Mouse (Mus musculus) kidney, adult 2 months (tissue): ENCODE measurements at regions not wholly inside any gene's neighbourhood (a gene's known extent, or its start where the extent isn't known, plus 50 kb on each side); places are given as distances from the start of the nearest gene placed in this dataset.

Experiments
- CTCF ChIP-seq: fragments of 200-500 bp; conservative IDR thresholded peaks from 2 replicates; pipeline ENCODE4 v1.5.1; 2011; ENCODE audit warnings: low read depth, mild to moderate bottlenecking, control low read depth, low read length, moderate library complexity, mixed read lengths; ENCODE audit not compliant: insufficient read depth, insufficient read length
- POLR2A ChIP-seq: fragments of 200-500 bp; IDR thresholded peaks from one replicate; pipeline ENCODE4 v1.6.1; 2011; ENCODE audit warnings: low read depth, low read length, control low read depth

DNA sequence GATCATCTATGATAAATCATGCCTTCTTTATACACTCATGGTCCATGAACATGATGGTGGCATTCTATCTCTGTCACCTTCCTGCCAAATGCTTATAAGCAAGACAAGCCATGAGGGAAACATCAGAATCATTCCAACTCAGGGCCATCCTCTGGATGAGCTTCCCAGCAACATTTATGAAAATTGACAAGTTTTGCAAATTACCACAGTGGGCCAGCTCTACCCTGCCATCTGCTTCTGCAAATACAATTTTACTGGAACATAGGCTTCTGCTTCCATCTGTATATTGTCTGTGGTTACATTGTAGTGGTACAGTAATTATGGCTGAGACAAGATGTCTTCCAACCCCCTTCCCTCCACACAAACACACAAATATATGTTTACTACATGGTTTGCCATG, 272.1 kb downstream of the Kcns3 start:
- TF ChIP-seq POLR2A (no peak), CTCF (no peak)
